In the genomic region with DNA sequence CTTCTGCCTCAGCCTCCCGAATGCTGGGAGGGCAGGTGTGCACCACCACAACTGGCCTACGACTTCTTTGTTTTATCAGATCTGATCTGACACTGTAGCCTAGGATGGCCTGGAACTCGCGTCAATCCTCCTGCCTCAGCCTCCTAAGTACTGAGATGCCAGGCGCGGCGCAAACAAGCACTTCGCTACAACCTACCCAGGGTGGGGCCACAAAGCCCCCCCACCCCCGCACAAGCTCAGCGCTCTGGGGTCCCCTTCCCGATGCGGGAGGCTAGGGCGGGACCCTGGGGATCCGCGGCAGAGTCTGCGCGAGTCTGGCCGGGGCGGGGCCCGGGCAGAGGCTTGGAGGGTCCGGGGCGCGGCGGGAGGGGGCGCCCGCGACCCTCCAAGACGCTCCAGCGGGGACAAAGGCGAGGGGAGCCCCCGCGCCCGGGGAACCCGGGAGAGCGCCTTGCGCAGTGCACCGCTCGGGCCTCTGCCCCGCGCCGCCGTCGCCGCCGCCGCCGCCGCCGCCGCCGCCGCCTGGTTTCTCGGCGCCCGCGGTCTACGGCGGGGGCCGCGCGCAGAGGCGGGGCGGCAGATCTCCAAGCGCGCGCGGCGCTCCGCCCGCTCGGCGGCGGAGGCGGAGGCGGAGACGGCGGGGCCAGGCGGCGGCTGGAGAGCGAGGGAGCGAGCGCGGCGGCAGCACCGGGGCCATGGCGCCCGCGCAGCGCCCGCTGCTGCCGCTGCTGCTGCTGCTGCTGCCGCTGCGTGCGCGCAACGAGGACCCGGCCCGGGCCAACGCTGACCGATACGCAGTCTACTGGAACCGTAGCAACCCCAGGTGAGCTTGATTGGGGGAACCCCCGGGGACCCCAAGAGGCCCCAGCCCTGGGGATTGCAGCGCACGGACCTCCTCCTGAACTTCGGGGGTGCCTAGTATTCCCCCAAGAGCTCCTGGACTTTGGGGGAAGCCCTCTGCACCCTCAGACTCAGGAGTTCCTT, we compare ENCODE assay signal across 8 mouse cellular contexts. TPM values are rescaled to one million over a fixed set of nuclear protein-coding genes. Genes with fewer than 3 reads are reported as not detected.
DNase-seq lines count a peak whose midpoint lies in the region; ATAC-seq and TF ChIP-seq lines count a peak whose summit lies in the region.

A gene (plus strand): TSS at position 415 of the 984 bp plus-strand sequence.

- no peaks in the 10 kb centered on the region for H3K9me3 ChIP-seq in embryonic facial prominence, embryonic 10.5 days
- H3K9me3 ChIP-seq in hindbrain, embryonic 13.5 days = no peaks in the 10 kb centered on the region
- H3K9me3 ChIP-seq in liver, embryonic 15.5 days (replicated peaks) = no peaks in the 10 kb centered on the region
- H3K9me3 ChIP-seq in stomach, embryonic 16.5 days (replicated peaks; ENCODE audit: control insufficient read depth, low read length) = no peaks in the 10 kb centered on the region

- peak within 1 kb of the TSS; percentile 94 for H3K4me2 ChIP-seq in hindbrain, embryonic 13.5 days
- H3K4me2 ChIP-seq in liver, embryonic 15.5 days = peak within 1 kb of the TSS; percentile 72
- peak within 1 kb of the TSS; percentile 75 for H3K4me2 ChIP-seq in stomach, embryonic 16.5 days (ENCODE audit: low read depth, low read length)

- H3K27me3 ChIP-seq in embryonic facial prominence, embryonic 10.5 days (replicated peaks; ENCODE audit: low read depth, poor library complexity, severe bottlenecking) = peaks cover 10% of the 10 kb centered on the region; the same call in 1 of the 2 replicates
- H3K27me3 ChIP-seq in hindbrain, embryonic 13.5 days = no peaks in the 10 kb centered on the region; the same call in 1 of the 2 replicates
- peaks cover 74% of the 10 kb centered on the region for H3K27me3 ChIP-seq in liver, embryonic 15.5 days
- H3K27me3 ChIP-seq in stomach, embryonic 16.5 days (ENCODE audit: control insufficient read depth, insufficient read depth, low read length) = no peaks in the 10 kb centered on the region

- DNase-seq in lung, adult 2 months = peak; percentile 37
- no peak for DNase-seq in lung, adult 18-20 months
- DNase-seq in adrenal gland, adult 18-20 months (ENCODE audit: low spot score in 2 of 2) = peak; percentile 48 to 60
- peak; percentile 83 for DNase-seq in embryonic facial prominence, embryonic 10.5 days (ENCODE audit: low spot score)
- DNase-seq in ovary, postnatal 14 days (ENCODE audit: low spot score) = no peak

- 5% methylated on average over 81 of the region's 106 CpGs for WGBS in lung, adult 2 months
- WGBS in embryonic facial prominence, embryonic 10.5 days = 6% methylated on average over 106 of the region's 106 CpGs
- WGBS in hindbrain, embryonic 13.5 days = 2% methylated on average over 68 of the region's 106 CpGs
- WGBS in liver, embryonic 15.5 days (ENCODE audit: insufficient replicate concordance) = 2% methylated on average over 64 of the region's 106 CpGs
- under 1% methylated on average over 72 of the region's 106 CpGs for WGBS in stomach, embryonic 16.5 days

- peak; percentile 49 for ATAC-seq in hindbrain, embryonic 13.5 days (ENCODE audit: low FRiP score)
- ATAC-seq in liver, embryonic 15.5 days (ENCODE audit: insufficient read depth) = no peak
- ATAC-seq in stomach, embryonic 16.5 days (ENCODE audit: insufficient read depth, low FRiP score) = peak; percentile 68

- peak within 1 kb of the TSS; percentile 94 for H3K27ac ChIP-seq in embryonic facial prominence, embryonic 10.5 days (replicated peaks)
- H3K27ac ChIP-seq in hindbrain, embryonic 13.5 days = peak within 1 kb of the TSS; percentile 84
- no peak within 1 kb of the TSS for H3K27ac ChIP-seq in liver, embryonic 15.5 days (replicated peaks)
- H3K27ac ChIP-seq in stomach, embryonic 16.5 days (ENCODE audit: low read length) = peak within 1 kb of the TSS; percentile 23

- H3K36me3 ChIP-seq in embryonic facial prominence, embryonic 10.5 days (replicated peaks) = peaks cover 29% of the 10 kb centered on the region
- peaks cover 16% of the 10 kb centered on the region for H3K36me3 ChIP-seq in hindbrain, embryonic 13.5 days
- H3K36me3 ChIP-seq in liver, embryonic 15.5 days (replicated peaks) = no peaks in the 10 kb centered on the region
- H3K36me3 ChIP-seq in stomach, embryonic 16.5 days (ENCODE audit: control insufficient read depth, insufficient read depth, low read length) = no peaks in the 10 kb centered on the region

- no peak for TF ChIP-seq CTCF in lung, adult 2 months (IDR thresholded peaks at IDR 0.05; ENCODE audit: insufficient read depth, low read length)

- no peaks in the 10 kb centered on the region for H3K4me1 ChIP-seq in lung, adult 2 months (ENCODE audit: control insufficient read depth, insufficient read depth, low read length)
- H3K4me1 ChIP-seq in embryonic facial prominence, embryonic 10.5 days = peaks cover 62% of the 10 kb centered on the region
- H3K4me1 ChIP-seq in hindbrain, embryonic 13.5 days (replicated peaks) = peaks cover 49% of the 10 kb centered on the region
- H3K4me1 ChIP-seq in liver, embryonic 15.5 days (replicated peaks) = peaks cover 28% of the 10 kb centered on the region
- H3K4me1 ChIP-seq in stomach, embryonic 16.5 days (ENCODE audit: control insufficient read depth, insufficient read depth, low read length) = peaks cover 14% of the 10 kb centered on the region; the same call in 1 of the 2 replicates

- peak within 1 kb of the TSS; percentile 97 for H3K9ac ChIP-seq in hindbrain, embryonic 13.5 days
- peak within 1 kb of the TSS; percentile 21; the same call in 1 of the 2 replicates for H3K9ac ChIP-seq in liver, embryonic 15.5 days
- H3K9ac ChIP-seq in stomach, embryonic 16.5 days (ENCODE audit: low read length) = peak within 1 kb of the TSS; percentile 90

- no peak for TF ChIP-seq POLR2A in lung, adult 2 months (IDR thresholded peaks at IDR 0.05; ENCODE audit: borderline replicate concordance, extremely low read depth, low read depth, low read length)

- peak within 1 kb of the TSS; percentile 65 for H3K4me3 ChIP-seq in lung, adult 2 months (replicated peaks; ENCODE audit: extremely low read depth, low read depth, low read length)
- peak within 1 kb of the TSS; percentile 83 for H3K4me3 ChIP-seq in embryonic facial prominence, embryonic 10.5 days
- peak within 1 kb of the TSS; percentile 82 for H3K4me3 ChIP-seq in hindbrain, embryonic 13.5 days
- H3K4me3 ChIP-seq in liver, embryonic 15.5 days (replicated peaks) = peak within 1 kb of the TSS; percentile 54
- H3K4me3 ChIP-seq in stomach, embryonic 16.5 days (replicated peaks; ENCODE audit: low read length) = peak within 1 kb of the TSS; percentile 64

RNA-seq across cellular contexts. Expression of the gene that starts here (rescaled TPM):
- polyA plus RNA-seq in lung, adult 2 months (2012; rRNA removed) = 3.6 and 4.7 TPM in 2 replicates
- 1 to 10 TPM; 1.3 to 2.1 TPM for total RNA-seq in adrenal gland, adult 18-20 months (2021)
- 45.2 and 50.1 TPM in 2 replicates for polyA plus RNA-seq in embryonic facial prominence, embryonic 10.5 days (2016; fragmentation: Nextera tagmentation; extraction: Ambion mirVana)
- 18.8 and 21.4 TPM in 2 replicates for polyA plus RNA-seq in hindbrain, embryonic 13.5 days (2015; fragmentation: Nextera tagmentation; extraction: Ambion mirVana)
- polyA plus RNA-seq in liver, embryonic 15.5 days (2015; fragmentation: Nextera tagmentation; extraction: Ambion mirVana) = 0.56 and 0.61 TPM in 2 replicates
- 9.3 and 10.5 TPM in 2 replicates for polyA plus RNA-seq in stomach, embryonic 16.5 days (2015; fragmentation: Nextera tagmentation; extraction: Ambion mirVana)

Comparison
In these comparisons a context has a peak if more than half of its experiments do, and no peak if none do; other contexts are left out.
1. DNase-seq: peak in lung, adult 2 months (single experiment), adrenal gland, adult 18-20 months (2 of 2) and embryonic facial prominence, embryonic 10.5 days (single experiment); none in lung, adult 18-20 months (0 of 2) and ovary, postnatal 14 days (single experiment).
2. H3K9ac ChIP-seq: peak in every context shown above with its lines; median percentile 97 in hindbrain, embryonic 13.5 days; 90 in stomach, embryonic 16.5 days; 21 in liver, embryonic 15.5 days.
3. Peak in every context shown above with its lines, with median percentiles within 50 percentile points of each other: H3K4me3 ChIP-seq and H3K4me2 ChIP-seq.